Mouse (Mus musculus): ENCODE measurements around the gene Slc26a6. TPM values are rescaled to one million over a fixed set of nuclear protein-coding genes. Genes with fewer than 3 reads are reported as not detected.

Slc26a6 gene
- polyA plus RNA-seq, 1 experiment from 2014 or later, result 12.6 TPM

GRCm38 (mm10) chr9:108853635-108854240 lies 655 bp downstream of the Slc26a6 start:
- Histone ChIP-seq H3K36me3 (peaks cover 44% of the 10 kb centered on the region), H3K4me3 (peak overlapping the region; percentile 80), H3K4me1 (replicated peaks) (peaks cover 26% of the 10 kb centered on the region), H3K27me3 (ENCODE audit: insufficient read depth, poor library complexity, severe bottlenecking) (0 out of 2 replicates have a peak, but pooled peaks cover 7% of the 10 kb centered on the region), H3K9me3 (no peaks in the 10 kb centered on the region), H3K27ac (peak overlapping the region; percentile 89)
- DNase-seq (ENCODE audit: low spot score), result peak; percentile 93
- 2% methylated on average over 25 of the region's 25 CpGs for WGBS

DNA sequence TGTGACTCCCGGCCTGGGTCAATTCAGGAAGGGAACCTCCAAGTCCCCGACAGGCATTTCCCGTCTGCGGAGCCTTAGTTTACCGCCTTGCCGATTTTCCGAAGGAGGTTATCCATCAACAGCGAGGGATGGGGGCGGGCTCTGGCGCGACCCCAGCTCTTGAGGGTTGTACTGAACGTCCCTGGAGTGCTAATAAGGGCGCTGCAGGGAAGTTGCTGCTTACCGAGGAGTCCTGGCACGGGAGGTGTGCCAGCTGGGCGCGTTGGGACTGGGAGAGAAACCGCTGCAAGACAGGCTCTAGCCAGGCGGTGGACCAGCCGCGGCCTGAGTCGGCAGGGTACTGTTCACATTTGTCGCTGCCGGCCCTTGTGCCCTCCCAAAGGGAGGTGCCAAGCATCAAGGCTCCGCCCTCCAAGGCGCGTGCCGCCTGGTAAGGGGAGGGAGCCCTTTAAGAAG lies 1.2 kb downstream of the Slc26a6 start:
- H3K36me3 ChIP-seq, result peaks cover 44% of the 10 kb centered on the region
- H3K4me3 ChIP-seq, result peak overlapping the region; percentile 80
- peaks cover 26% of the 10 kb centered on the region for H3K4me1 ChIP-seq (replicated peaks)
- 0 out of 2 replicates have a peak, but pooled peaks cover 7% of the 10 kb centered on the region for H3K27me3 ChIP-seq (ENCODE audit: insufficient read depth, poor library complexity, severe bottlenecking)
- peak; percentile 85 for DNase-seq (ENCODE audit: low spot score)
- under 1% methylated on average over 28 of the region's 28 CpGs for WGBS
- H3K27ac ChIP-seq, result peak overlapping the region; percentile 89
- H3K9me3 ChIP-seq, result no peaks in the 10 kb centered on the region

DNA sequence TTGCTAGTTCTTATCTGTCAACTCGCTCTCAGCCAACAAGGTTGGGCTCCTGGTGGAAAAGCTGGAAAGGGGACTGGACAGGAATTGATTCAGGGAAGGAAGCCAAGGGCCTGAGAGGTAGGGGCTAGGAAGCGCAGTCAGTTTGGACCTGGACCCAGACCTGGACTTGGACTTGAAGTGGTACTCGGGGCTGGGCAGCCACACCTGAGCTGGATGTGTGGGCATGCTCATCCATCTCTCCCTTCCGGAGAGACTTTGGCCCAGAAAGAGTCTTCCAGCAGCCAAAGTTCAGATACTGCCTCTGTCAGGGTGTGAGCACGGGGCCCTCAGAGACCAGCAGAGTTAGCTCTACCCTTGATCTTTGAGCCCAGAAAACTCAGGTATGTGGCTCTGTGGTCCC lies 2.3 kb downstream of the Slc26a6 start:
- Histone ChIP-seq H3K27me3 (ENCODE audit: insufficient read depth, poor library complexity, severe bottlenecking) (0 out of 2 replicates have a peak, but pooled peaks cover 7% of the 10 kb centered on the region), H3K4me3 (peak overlapping the region; percentile 80), H3K27ac (no peak overlapping the region), H3K4me1 (replicated peaks) (peaks cover 26% of the 10 kb centered on the region), H3K9me3 (no peaks in the 10 kb centered on the region), H3K36me3 (peaks cover 45% of the 10 kb centered on the region)
- WGBS, result 61% methylated on average over 5 of the region's 5 CpGs
- no peak for DNase-seq (ENCODE audit: low spot score)

GRCm38 (mm10) chr9:108858792-108859527 lies 5.9 kb downstream of the Slc26a6 start:
- WGBS, result 86% methylated on average over 8 of the region's 8 CpGs
- H3K27me3 ChIP-seq (ENCODE audit: insufficient read depth, poor library complexity, severe bottlenecking), result 0 out of 2 replicates have a peak, but pooled peaks cover 7% of the 10 kb centered on the region
- no peak for DNase-seq (ENCODE audit: low spot score)
- no peaks in the 10 kb centered on the region for H3K9me3 ChIP-seq
- no peak overlapping the region for H3K27ac ChIP-seq
- no peak overlapping the region for H3K4me3 ChIP-seq
- H3K36me3 ChIP-seq, result peaks cover 57% of the 10 kb centered on the region
- H3K4me1 ChIP-seq (replicated peaks), result peaks cover 12% of the 10 kb centered on the region

DNA sequence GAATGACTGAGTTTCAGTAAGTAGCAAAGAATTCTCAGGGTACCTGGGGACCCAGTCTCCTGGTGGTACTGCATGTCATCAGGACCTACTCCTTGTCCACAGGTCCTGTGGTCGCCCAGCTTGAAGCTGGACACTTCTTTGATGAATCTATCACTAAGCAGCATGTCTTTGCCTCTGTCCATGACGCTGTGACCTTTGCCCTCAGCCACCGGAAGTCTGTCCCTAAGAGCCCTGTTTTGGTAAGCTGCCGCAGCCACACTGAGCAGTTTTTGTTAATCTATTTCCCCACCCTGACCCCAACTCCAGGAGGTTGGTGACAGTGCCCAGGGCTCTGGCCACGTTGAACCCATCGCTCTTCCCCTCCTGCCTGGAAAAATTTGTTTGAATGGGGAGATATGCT lies 59.2 kb downstream of the Slc26a6 start:
- no peak overlapping the region for H3K4me3 ChIP-seq
- H3K4me1 ChIP-seq (replicated peaks), result peaks cover 8% of the 10 kb centered on the region
- no peaks in the 10 kb centered on the region for H3K27me3 ChIP-seq (ENCODE audit: insufficient read depth, poor library complexity, severe bottlenecking)
- no peaks in the 10 kb centered on the region for H3K9me3 ChIP-seq
- no peaks in the 10 kb centered on the region for H3K36me3 ChIP-seq
- H3K27ac ChIP-seq, result no peak overlapping the region
- DNase-seq (ENCODE audit: low spot score), result no peak
- 53% methylated on average over 6 of the region's 6 CpGs for WGBS

DNA sequence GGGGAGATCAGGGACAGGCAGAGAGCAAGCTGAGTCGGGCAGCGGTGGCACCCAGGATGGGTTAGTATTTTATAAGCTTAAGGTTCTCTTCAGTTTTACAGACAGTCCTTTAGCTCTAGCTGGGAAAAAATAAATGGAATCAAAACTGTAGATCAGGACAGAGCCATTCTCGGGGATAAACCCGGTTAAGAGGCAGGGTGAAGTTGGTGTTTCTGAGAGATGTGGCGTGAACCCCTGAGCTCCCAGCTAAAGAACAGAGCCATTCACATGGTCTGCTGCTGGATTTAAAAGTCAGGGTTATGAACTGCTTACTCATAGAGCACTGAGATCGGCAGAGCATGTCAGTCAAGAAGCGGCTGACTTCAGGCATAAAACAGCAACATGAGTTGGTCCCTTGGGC lies 60.1 kb downstream of the Slc26a6 start:
- peaks cover 8% of the 10 kb centered on the region for H3K4me1 ChIP-seq (replicated peaks)
- no peaks in the 10 kb centered on the region for H3K27me3 ChIP-seq (ENCODE audit: insufficient read depth, poor library complexity, severe bottlenecking)
- DNase-seq (ENCODE audit: low spot score), result no peak
- no peaks in the 10 kb centered on the region for H3K36me3 ChIP-seq
- no peak overlapping the region for H3K27ac ChIP-seq
- WGBS, result 87% methylated on average over 7 of the region's 7 CpGs
- no peaks in the 10 kb centered on the region for H3K9me3 ChIP-seq
- no peak overlapping the region for H3K4me3 ChIP-seq

DNA sequence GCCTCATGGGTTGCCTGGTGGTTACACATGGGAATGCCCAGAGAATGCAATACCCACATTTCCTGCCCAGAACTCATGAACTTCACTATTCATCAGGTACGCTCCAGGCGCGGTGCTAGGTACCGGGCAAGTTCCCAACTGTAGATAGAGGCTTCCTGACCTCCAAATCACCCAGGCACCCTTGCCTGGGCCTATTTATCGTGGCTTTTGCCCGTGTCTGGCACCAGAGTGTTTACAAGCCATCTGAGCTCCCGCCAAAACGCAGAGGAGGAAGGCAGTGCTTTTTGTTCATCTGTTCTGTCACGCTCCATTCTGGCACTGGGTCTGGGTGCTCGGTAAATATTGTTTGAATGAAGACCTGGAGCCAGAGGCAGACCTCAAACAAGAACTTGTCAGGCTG lies 60.5 kb downstream of the Slc26a6 start:
- H3K4me1 ChIP-seq (replicated peaks), result peaks cover 8% of the 10 kb centered on the region
- no peaks in the 10 kb centered on the region for H3K36me3 ChIP-seq
- no peak overlapping the region for H3K27ac ChIP-seq
- H3K9me3 ChIP-seq, result no peaks in the 10 kb centered on the region
- H3K27me3 ChIP-seq (ENCODE audit: insufficient read depth, poor library complexity, severe bottlenecking), result no peaks in the 10 kb centered on the region
- H3K4me3 ChIP-seq, result no peak overlapping the region
- DNase-seq (ENCODE audit: low spot score), result no peak
- 86% methylated on average over 10 of the region's 10 CpGs for WGBS

DNA sequence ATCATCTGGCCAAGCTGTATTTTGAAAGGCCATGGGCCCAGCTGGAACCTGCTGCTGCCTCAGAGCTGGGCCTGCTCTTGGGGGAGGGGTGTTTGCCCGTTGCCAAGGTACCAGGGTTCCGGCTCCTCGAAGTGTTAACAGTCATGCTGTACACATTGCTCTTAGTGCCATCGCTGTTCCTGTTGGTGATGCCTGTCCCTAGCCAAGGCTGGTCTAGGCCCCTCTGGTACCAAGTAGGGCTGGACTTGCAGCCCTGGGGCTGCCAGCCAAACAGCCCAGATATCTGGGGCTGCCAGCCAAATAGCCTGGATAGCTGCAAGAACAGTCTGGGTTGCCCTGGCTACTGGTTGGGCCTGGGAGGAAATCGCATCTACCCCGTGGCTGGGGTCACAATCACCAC lies 61.4 kb downstream of the Slc26a6 start, which contains the start of gene Tmem89:
Gene Tmem89 (plus strand): TSS at position 129 of the 400 bp plus-strand sequence.
- Histone ChIP-seq H3K9me3 (no peaks in the 10 kb centered on the region), H3K27me3 (ENCODE audit: insufficient read depth, poor library complexity, severe bottlenecking) (no peaks in the 10 kb centered on the region), H3K4me3 (no peak within 1 kb of the TSS), H3K4me1 (replicated peaks) (peaks cover 8% of the 10 kb centered on the region), H3K27ac (no peak within 1 kb of the TSS), H3K36me3 (no peaks in the 10 kb centered on the region)
- WGBS, result 81% methylated on average over 6 of the region's 6 CpGs
- no peak for DNase-seq (ENCODE audit: low spot score)

- no peak for DNase-seq (ENCODE audit: low spot score)
- 79% methylated on average over 8 of the region's 8 CpGs for WGBS
- H3K9me3 ChIP-seq, result no peaks in the 10 kb centered on the region
- H3K27ac ChIP-seq, result no peak overlapping the region
- no peaks in the 10 kb centered on the region for H3K36me3 ChIP-seq
- no peak overlapping the region for H3K4me3 ChIP-seq
- no peaks in the 10 kb centered on the region for H3K4me1 ChIP-seq (replicated peaks)
- H3K27me3 ChIP-seq (ENCODE audit: insufficient read depth, poor library complexity, severe bottlenecking), result no peaks in the 10 kb centered on the region
These were observed 72.8 kb downstream of the Slc26a6 start for GRCm38 (mm10) chr9:108925897-108926296.

- Histone ChIP-seq H3K9me3 (no peaks in the 10 kb centered on the region), H3K27ac (no peak overlapping the region), H3K4me1 (replicated peaks) (no peaks in the 10 kb centered on the region), H3K27me3 (ENCODE audit: insufficient read depth, poor library complexity, severe bottlenecking) (no peaks in the 10 kb centered on the region), H3K4me3 (no peak overlapping the region), H3K36me3 (no peaks in the 10 kb centered on the region)
- DNase-seq (ENCODE audit: low spot score), result no peak
- WGBS, result 86% methylated on average over 3 of the region's 3 CpGs
These were observed 75.3 kb downstream of the Slc26a6 start for GRCm38 (mm10) chr9:108928424-108928823.

DNA sequence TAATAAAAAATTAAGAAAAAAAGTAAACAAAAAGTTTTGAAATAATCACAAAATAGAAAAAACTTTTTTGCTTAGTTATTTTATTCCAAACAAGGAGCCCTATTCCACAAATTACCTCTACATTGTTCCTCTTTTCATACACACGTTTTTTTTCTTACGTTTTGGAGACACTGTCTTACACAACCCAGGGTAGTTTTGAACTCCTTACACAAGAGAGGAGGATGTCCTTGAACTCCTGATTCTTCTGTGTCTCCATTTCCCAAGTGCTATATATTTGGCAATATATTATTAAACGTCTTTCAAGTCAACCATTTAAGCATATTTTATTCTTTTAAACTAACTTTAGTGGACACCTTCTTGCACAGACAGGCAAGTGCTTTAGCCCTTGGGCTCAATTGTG lies 82.9 kb downstream of the Slc26a6 start:
- DNase-seq (ENCODE audit: low spot score), result no peak
- Histone ChIP-seq H3K9me3 (no peaks in the 10 kb centered on the region), H3K27me3 (ENCODE audit: insufficient read depth, poor library complexity, severe bottlenecking) (no peaks in the 10 kb centered on the region), H3K4me1 (replicated peaks) (peaks cover 10% of the 10 kb centered on the region), H3K27ac (peak overlapping the region; percentile 91; the same call in 1 of the 2 replicates), H3K4me3 (peak overlapping the region; percentile 98), H3K36me3 (peaks cover 30% of the 10 kb centered on the region)
- WGBS, result 21% methylated on average over 3 of the region's 3 CpGs

DNA sequence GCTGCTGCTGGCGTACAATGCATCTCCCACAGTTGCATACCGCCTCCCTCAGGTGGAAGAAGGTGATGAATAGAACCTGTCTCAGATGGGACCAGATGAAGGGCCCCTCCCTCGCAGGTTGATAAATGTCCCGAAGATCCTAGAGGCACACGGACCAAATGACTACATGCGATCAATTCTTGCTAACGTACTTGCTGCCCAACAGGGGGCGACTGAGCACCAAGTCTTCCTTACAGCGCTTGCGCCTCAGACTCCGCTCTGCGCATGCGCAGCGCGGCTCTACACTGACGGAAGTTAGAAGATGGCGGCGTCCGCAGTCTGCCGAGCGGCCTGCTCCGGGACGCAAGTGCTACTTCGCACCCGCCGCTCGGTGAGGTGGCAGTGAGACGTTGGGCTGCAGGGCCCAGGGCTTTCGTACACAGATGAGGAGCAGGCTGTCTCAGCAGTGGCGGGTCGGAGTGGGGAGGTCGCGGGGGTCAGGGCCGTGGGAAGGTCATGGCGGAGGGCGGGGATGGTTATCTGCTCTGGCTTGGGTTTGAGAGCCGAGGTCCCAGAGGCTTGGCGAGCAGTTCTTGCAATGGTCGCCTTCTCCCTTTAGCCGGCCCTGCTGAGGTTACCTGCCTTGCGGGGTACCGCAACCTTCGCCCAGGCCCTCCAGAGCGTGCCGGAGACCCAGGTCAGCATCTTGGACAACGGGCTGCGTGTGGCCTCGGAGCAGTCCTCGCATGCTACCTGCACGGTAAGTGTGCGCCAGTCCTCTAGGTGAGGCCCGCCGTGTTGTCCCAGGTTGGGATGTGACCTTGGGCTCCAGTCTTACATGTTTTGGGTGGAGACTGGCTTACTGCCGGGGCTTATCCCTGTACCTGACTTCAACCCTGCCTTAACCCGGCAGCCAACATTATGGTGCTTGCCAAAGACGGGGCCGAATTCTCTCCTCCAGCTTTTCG lies 83.6 kb downstream of the Slc26a6 start, which contains the start of gene Uqcrc1:
Gene Uqcrc1 (plus strand): TSS at position 216 of the 947 bp plus-strand sequence.
- H3K36me3 ChIP-seq, result peaks cover 37% of the 10 kb centered on the region
- H3K4me3 ChIP-seq, result peak within 1 kb of the TSS; percentile 98
- peak within 1 kb of the TSS; percentile 91 for H3K27ac ChIP-seq
- H3K4me1 ChIP-seq (replicated peaks), result peaks cover 10% of the 10 kb centered on the region
- no peaks in the 10 kb centered on the region for H3K27me3 ChIP-seq (ENCODE audit: insufficient read depth, poor library complexity, severe bottlenecking)
- WGBS, result under 1% methylated on average over 58 of the region's 58 CpGs
- peak; percentile 95 for DNase-seq (ENCODE audit: low spot score)
- no peaks in the 10 kb centered on the region for H3K9me3 ChIP-seq

Measured in hindbrain, embryonic 10.5 days (tissue).